Mouse (Mus musculus) left cerebral cortex, postnatal 10 days (tissue): ENCODE measurements around the gene Stxbp2. TPM values are rescaled to one million over a fixed set of nuclear protein-coding genes. Genes with fewer than 3 reads are reported as not detected.

Experiments
- DNase-seq, 2 experiments: peaks; one replicate each; pipeline ENCODE4 v3.0.0; 2021 to 2022; ENCODE audit warnings: low spot score in 2 of 2, mixed read lengths in 1 of 2; ENCODE audit errors: extremely low spot score in 1 of 2
- intact Hi-C: fragments of 180-260 bp; cut with DNase I; formaldehyde crosslinking; loops from one replicate; pipeline ENCODE4 v1.15.1; 2025
- total RNA-seq, 2 experiments: library from RNA; stranded (reverse); gene quantifications; 2 replicates each; pipeline ENCODE4 v1.2.3; 2021

Stxbp2 gene
- total RNA-seq, 2 experiments from 2014 or later = 57.0 to 59.3 TPM

DNA sequence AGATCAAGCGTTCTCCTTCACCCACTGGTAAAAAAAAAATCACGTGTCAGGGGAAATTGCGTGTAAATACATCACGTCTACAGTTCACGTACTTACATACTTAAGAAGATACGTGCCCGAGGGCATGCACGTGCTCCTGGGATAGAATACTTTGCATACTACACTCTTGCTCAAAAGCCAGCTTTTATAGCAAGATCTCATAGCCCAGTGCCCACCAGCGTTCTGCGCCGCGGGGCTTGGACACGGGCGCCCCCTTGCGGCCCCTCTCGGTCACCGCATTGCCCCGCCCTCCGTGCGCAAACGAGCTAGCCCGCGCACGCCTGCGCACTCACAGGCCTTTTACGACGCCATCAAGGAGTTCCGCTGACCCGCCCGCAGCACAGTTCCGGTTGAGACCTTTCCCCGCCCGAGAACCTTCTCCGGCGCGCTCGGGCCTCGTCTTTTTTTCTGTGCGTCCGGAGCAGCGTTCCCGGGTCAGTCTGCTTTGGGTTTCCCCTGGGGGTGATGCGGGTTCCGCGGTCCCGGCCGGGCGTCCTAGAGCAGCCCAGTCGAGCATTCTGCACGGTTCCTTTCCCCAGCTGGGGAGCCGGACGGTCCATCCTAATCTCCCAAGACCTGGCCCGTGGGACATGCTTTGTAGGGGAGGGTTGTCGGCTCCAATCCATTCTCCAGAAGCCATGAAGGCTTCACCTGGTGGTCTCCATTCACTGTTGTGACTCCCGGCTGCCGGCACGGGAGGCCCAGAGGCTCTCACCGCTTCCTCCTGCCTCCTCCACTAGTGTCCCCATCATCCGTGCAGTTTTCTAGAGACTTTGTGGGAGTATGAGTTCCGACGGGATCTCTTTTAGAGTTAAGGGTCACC, 45.6 kb downstream of the Stxbp2 start, which contains the start of gene Trappc5:
Gene Trappc5 (plus strand): TSS at position 169 of the 862 bp plus-strand sequence.
- DNase-seq = peak; percentile 88 to 95
- intact Hi-C loops = no loop called here

DNA sequence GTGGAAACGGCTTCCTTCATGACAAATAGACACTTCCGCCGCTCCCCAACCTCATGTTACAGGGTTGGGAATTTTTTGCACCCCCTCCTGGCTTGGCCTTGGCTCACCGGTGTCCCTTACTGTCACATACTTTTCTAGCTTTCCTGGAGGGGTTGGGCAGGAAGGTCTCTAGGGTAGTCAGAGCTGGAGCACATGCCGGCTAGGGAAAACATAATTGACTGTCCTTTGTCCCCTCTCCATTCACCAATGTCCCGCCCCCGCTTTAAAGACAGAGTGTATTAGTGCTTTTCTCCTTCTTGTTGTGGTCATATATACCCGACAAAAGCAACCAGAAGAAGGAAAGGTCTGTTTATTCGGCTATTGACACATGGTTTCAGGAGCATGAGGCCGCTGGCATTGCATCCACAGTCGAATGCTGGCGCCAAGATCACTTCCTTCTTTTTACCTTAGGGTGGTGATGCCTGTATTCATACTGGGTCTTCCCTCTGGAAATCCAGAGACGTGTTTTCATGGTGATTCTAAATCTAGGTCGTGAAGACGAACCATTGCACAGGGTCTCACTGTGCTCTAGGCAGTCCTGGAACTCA, 46.3 kb downstream of the Stxbp2 start:
- DNase-seq = no peak
- intact Hi-C loops = no loop called here

DNA sequence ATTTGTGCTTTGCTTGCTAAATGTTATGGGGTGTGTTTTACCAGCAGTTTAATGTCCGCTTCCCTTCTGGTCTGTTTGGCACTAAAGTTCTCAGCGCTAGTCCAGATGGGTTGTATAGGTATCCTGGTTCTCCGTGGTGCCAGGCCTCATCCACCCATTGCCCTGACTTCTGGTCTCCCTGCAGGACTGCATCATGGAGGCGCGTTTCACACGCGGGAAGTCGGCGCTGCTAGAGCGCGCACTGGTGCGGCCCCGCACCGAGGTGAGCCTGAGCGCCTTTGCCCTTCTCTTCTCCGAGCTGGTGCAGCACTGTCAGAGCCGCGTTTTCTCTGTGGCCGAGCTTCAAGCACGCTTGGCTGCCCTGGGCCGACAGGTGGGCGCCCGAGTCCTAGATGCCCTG, 48.1 kb downstream of the Stxbp2 start:
- intact Hi-C loops = no loop called here
- peak in 1 of 2 experiments; percentile 42 for DNase-seq

DNA sequence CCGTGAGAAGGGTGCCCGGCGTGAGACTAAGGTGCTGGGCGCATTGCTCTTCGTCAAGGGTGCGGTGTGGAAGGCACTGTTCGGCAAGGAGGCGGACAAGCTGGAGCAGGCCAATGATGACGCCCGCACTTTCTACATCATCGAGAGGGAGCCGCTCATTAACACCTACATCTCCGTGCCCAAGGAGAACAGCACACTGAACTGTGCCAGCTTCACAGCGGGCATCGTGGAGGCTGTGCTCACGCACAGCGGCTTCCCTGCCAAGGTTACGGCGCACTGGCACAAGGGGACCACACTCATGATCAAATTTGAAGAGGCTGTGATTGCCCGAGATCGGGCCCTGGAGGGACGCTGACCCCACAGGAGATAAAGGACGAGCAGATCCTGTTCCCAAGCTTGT, 48.5 kb downstream of the Stxbp2 start:
- intact Hi-C loops = no loop called here
- DNase-seq = no peak

DNA sequence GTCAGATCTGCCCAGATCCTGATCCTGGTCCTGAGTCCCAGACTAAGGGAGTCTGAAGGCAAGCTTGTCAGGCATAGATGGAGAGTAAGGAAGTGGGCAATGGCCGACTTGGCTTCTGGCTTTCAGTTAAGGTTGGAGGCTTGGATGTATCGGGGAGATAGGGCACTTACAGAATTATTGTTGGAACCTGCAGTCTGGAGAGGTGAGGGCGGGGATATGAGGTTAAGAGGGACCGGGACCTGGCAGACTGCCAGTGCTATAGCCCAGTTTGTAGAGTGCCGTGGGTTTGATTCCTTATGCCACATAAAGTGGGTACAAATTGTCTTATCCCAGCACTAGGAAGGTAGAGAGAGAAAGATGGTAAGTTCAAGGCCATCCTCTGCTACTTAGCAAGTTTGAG, 48.9 kb downstream of the Stxbp2 start:
- intact Hi-C loops = no loop called here
- no peak for DNase-seq

DNA sequence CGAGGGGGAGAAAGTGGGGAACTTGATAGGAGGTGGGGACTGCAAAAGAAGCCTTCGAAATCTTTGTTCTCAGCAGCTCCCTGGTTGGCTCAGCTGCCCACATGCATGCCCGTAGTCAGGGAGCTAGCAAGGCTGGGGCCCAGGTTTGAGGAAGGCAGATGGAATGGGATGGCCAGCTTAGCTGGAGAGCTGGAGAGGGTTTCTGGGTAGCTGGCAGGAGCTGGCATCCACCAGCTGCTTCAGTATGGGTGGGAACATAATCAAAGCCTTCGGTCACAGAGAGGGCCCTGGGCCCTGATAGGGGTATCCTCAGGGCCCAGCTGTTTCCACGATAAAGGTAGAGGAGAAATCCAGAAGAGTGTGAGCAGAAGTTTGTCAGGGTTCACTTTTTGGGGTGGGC, 51.7 kb downstream of the Stxbp2 start:
- no peak for DNase-seq
- intact Hi-C loops = no loop called here

DNA sequence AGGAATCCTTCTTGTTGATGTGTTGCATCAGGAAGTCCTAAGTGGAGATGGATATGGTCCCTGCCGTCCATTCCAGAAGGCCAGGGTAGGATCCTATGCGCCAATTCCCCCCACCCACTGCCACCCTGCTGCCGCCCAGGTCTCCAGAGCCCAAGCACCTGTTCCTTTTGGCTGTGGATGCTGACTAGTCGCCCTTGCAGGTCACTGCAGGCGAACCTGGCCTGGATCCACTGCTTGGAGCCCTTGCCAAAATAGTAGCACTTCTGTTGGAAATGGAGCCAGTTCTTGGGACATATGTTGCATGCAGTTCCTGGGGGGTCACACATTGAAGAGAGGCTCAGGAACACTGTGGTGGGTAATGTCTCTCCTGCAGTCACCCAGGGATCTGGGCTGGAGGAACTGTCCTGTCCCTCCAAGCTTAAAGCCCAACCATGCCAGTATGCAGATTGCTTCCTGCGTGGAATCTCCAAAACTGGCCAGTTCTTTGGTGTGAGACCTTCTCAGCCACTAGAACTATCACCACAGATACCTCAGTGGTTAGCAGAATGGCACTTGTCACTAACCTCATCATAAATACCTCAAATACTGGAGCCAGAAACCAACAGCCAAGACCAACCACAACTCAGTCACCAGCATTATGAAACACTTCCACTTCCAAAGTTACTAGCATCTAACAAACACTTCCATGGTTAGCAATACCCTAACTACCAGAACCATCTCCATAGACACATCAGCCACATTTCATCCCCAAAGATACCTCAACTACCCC, 52.8 kb downstream of the Stxbp2 start:
- no peak for DNase-seq
- intact Hi-C loops = no loop called here

DNA sequence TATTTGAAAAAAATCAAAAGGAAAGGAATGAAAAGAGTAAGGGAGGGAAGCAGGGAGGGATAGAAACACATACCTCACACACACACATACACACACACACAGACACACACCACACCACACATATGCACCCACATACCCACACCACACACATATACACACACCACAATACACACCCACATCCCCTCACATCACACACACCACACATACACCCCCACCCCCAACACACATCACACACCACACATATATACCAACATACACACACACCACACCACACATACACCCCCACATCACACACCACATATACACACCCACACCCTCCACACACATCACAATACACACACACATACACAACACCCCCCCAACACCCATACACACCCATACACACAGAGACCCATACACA, 53.8 kb downstream of the Stxbp2 start:
- intact Hi-C loops = no loop called here
- no peak for DNase-seq

DNA sequence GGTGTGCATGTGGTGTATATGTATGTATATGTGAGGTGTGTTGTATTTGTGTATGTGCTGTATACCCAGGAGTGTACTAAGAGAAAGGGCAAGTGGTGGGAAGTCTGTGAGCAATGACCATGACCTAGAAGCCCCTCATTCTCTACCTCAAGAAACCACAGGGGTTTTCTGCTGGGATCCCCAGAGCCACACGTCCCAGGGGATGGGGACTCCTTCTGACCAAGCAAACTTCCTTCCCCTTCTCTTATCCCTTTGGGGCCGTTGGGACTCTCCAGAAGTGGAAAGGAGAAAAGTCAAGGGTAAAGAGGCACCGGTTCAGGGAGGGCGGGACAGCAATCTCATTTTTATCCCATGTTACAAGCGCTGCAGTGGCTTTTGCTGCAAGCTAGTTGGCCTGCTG, 54.7 kb downstream of the Stxbp2 start:
- intact Hi-C loops = no loop called here
- no peak for DNase-seq

DNA sequence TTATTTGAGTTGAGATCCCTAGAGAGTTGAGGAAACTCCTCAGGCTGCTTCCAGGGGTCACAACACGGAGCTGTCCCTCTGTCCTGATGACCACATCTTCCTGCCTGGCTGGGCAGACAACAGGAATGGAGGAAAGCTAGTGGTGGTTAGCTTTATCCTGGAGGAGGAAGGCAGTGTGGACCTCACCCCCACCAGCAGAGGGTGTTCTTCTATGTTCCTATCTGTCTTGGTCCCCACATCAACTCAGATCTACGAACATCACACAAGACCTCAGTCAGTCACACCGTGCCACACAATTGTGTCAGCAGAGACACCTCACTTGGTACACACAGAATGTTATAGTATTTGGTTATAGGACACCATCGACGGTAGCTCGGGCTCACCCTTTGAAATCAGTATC, 56.8 kb downstream of the Stxbp2 start:
- DNase-seq = no peak
- intact Hi-C loops = no loop called here

DNA sequence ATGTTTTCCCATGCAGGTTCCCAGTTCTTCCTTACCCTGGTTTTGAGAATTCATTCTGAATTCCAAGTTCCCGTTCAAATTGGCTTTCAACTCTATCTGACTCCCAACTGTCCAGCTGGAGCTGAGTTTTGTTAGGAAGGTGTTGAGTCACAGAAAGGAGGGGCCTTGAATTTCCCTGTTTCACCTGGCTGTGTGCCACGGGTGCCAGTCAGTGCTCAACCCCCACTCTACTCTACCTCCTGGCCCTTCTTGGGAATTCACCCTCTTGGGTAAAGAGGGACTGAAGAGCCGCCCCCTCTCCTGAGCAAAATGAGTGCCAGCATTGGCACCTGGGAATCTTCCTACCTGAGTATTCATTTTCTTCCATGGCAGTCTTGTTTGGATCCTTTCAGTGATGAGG, 60.0 kb downstream of the Stxbp2 start:
- no peak for DNase-seq
- intact Hi-C loops = no loop called here

Other genes starting within 250 kb of the Stxbp2 start
- 10 to 100 TPM; 33.3 to 35.6 TPM for gene Arhgef18, start 237.9 kb upstream of the Stxbp2 start, total RNA-seq
- gene Pex11g, start 163.3 kb upstream of the Stxbp2 start, total RNA-seq = 1 to 10 TPM in 1 of 2 experiments, under 1 TPM in 1; 0.73 to 1.1 TPM
- under 1 TPM in 1 of 2 experiments, not detected in 1; 0.30 TPM for gene Tex45, start 160.1 kb upstream of the Stxbp2 start, total RNA-seq
- 10 to 100 TPM; 29.4 to 31.2 TPM for gene Zfp358, start 137.8 kb upstream of the Stxbp2 start, total RNA-seq
- gene Mcoln1, start 130.5 kb upstream of the Stxbp2 start, total RNA-seq = 10 to 100 TPM; 77.7 to 81.4 TPM
- 10 to 100 TPM; 73.7 to 79.2 TPM for gene Pnpla6, start 115.6 kb upstream of the Stxbp2 start, total RNA-seq
- not detected for gene C330021F23Rik, start 63.0 kb upstream of the Stxbp2 start, total RNA-seq
- gene Camsap3, start 43.7 kb upstream of the Stxbp2 start, total RNA-seq = 10 to 100 TPM; 67.3 to 71.8 TPM
- gene Xab2, start 9.6 kb upstream of the Stxbp2 start, total RNA-seq = 10 to 100 TPM; 32.4 to 36.3 TPM
- 10 to 100 TPM; 78.6 to 80.1 TPM for gene Pet100, start 9.4 kb upstream of the Stxbp2 start, total RNA-seq
- gene Pcp2, start 5.4 kb upstream of the Stxbp2 start, total RNA-seq = not detected
- gene Retn, start 24.8 kb downstream of the Stxbp2 start, total RNA-seq = 1 to 10 TPM in 1 of 2 experiments, under 1 TPM in 1; 0.81 to 1.0 TPM
- under 1 TPM; 0.55 to 0.66 TPM for gene Mcemp1, start 34.8 kb downstream of the Stxbp2 start, total RNA-seq
- gene Fcor, start 41.4 kb downstream of the Stxbp2 start, total RNA-seq = 10 to 100 TPM; 18.6 to 25.9 TPM
- gene Trappc5, start 45.3 kb downstream of the Stxbp2 start, total RNA-seq = 10 to 100 TPM; 31.2 to 32.3 TPM
- gene Fcer2a, start 63.2 kb downstream of the Stxbp2 start, total RNA-seq = not detected
- gene Clec4g, start 89.7 kb downstream of the Stxbp2 start, total RNA-seq = not detected
- not detected for gene Cd209a, start 118.0 kb downstream of the Stxbp2 start, total RNA-seq
- gene Cd209e, start 223.4 kb downstream of the Stxbp2 start, total RNA-seq = not detected
- gene Cd209d, start 247.6 kb downstream of the Stxbp2 start, total RNA-seq = not detected